Mouse (Mus musculus) liver, embryonic 14.5 days (tissue): Measurements from ENCODE around the gene Ric8b. TPM values are rescaled to one million over a fixed set of nuclear protein-coding genes. Genes with fewer than 3 reads are reported as not detected.

Experiments
- ATAC-seq: fragments of 200-750 bp; cut with Nextera tagmentation; 2 replicates; pipeline ENCODE4 v1.8.0; 2017; ENCODE audit warnings: moderate number of reproducible peaks, mild to moderate bottlenecking, moderate library complexity; ENCODE audit not compliant: insufficient read depth
- DNase-seq, 3 experiments: peaks; one replicate each; pipeline ENCODE4 v3.0.0-alpha.2; 2012 to 2013; ENCODE audit warnings: low read depth in 3 of 3, low spot score in 3 of 3
- H3K27ac ChIP-seq: fragments of 300-500 bp; sonication (generic); 2 replicates; pipeline ENCODE4 v1.5.1; 2014; ENCODE audit warnings: moderate library complexity, mild to moderate bottlenecking, control low read depth, inconsistent platforms
- H3K27me3 ChIP-seq: fragments of 300-500 bp; sonication (generic); 2 replicates; pipeline ENCODE4 v1.6.1; 2014; ENCODE audit warnings: mild to moderate bottlenecking, low read length, moderate library complexity; ENCODE audit not compliant: control insufficient read depth, insufficient read depth
- H3K36me3 ChIP-seq: fragments of 300-500 bp; sonication (generic); replicated peaks from 2 replicates; pipeline ENCODE4 v1.6.1; 2014; ENCODE audit warnings: low read depth; ENCODE audit not compliant: control insufficient read depth, insufficient read depth
- H3K4me1 ChIP-seq, 2 experiments: fragments of 200-500 bp in 1 of 2; fragments of 300-500 bp in 1 of 2; sonication (generic) in 1 of 2; replicated peaks; 2 replicates each; pipeline ENCODE4 v1.6.1; 2012 to 2014; ENCODE audit warnings: antibody characterized with exemption in 1 of 2, inconsistent platforms in 1 of 2, low read length in 1 of 2; ENCODE audit not compliant: control insufficient read depth in 2 of 2, insufficient read depth in 2 of 2
- H3K4me2 ChIP-seq: fragments of 300-500 bp; sonication (generic); 2 replicates; pipeline ENCODE4 v1.6.1; 2014; ENCODE audit warnings: low read depth, mild to moderate bottlenecking, control low read depth, moderate library complexity
- H3K4me3 ChIP-seq, 2 experiments: fragments of 200-500 bp in 1 of 2; fragments of 300-500 bp in 1 of 2; sonication (generic) in 1 of 2; 2 replicates each; pipeline ENCODE4 v1.5.1; 2012 to 2014; ENCODE audit warnings: low read depth in 2 of 2, low read length in 2 of 2, mild to moderate bottlenecking in 2 of 2, control low read depth in 1 of 2, inconsistent platforms in 1 of 2, moderate library complexity in 1 of 2; ENCODE audit not compliant: insufficient read depth in 1 of 2
- H3K9ac ChIP-seq: fragments of 300-500 bp; sonication (generic); replicated peaks from 2 replicates; pipeline ENCODE4 v1.6.1; 2014; ENCODE audit warnings: mild to moderate bottlenecking, control low read depth, moderate library complexity
- H3K9me3 ChIP-seq: fragments of 300-500 bp; sonication (generic); 2 replicates; pipeline ENCODE4 v1.6.1; 2016; ENCODE audit warnings: low read length, mixed read lengths; ENCODE audit not compliant: control insufficient read depth
- CTCF ChIP-seq: IDR thresholded peaks from 2 replicates; pipeline ENCODE4 v1.5.1; 2016; ENCODE audit warnings: antibody characterized with exemption, low read depth, control low read depth
- EP300 ChIP-seq: IDR thresholded peaks from 2 replicates; pipeline ENCODE4 v1.6.1; 2016; ENCODE audit warnings: antibody characterized with exemption, low read depth
- WGBS: fragments of 180-500 bp; shearing (Covaris S2); extraction: QIAGEN DNeasy Blood & Tissue Kit; methylation state at CpG from one replicate; pipeline ENCODE4 v1.1.7; 2014; ENCODE audit not compliant: insufficient replicate concordance; 5-methylcytosine and 5-hydroxymethylcytosine counted together
- polyA plus RNA-seq, 2 experiments: library from polyadenylated mRNA; depleted of rRNA in 1 of 2; stranded (reverse) in 1 of 2; unstranded in 1 of 2; fragments of >200 nt; fragmentation: Nextera tagmentation in 1 of 2; extraction: Ambion mirVana in 1 of 2; gene quantifications; 2 replicates each; pipeline versions ENCODE4 v1.2.1 to v1.2.3; 2012 to 2014

Ric8b gene
- polyA plus RNA-seq, 2 experiments: 2.6 to 4.5 TPM

DNA sequence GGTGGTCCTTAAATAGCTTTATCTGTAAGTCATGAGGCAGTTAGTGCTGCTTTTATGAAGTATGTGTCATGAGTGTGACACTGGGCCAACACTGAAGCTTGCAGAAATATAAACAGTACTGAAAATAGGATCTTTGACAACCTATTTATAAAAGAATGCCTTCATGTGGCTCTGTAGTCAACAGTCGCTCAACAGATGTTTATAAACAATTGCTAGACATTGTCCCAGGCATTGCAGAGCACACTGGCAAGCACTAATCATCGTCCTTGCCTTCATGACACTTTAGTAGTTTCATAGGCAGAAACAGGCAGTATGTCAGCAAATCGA, 32.2 kb downstream of the Ric8b start:
- Histone ChIP-seq H3K36me3 (peaks cover 11% of the 10 kb centered on the region), H3K4me1 (peaks cover 0 to 4% of the 10 kb centered on the region in 2 experiments; a peak in 1 of 4 replicates), H3K4me2 (no peak overlapping the region), H3K9me3 (no peaks in the 10 kb centered on the region), H3K27me3 (no peaks in the 10 kb centered on the region), H3K27ac (no peak overlapping the region), H3K4me3 (no peak overlapping the region), H3K9ac (no peak overlapping the region)
- DNase-seq (no peak), ATAC-seq (no peak)
- no peak for TF ChIP-seq EP300
- WGBS: 74% methylated on average over 3 of the region's 3 CpGs

GRCm38 (mm10) chr10:84950384-84950783, 33.0 kb downstream of the Ric8b start:
- Histone ChIP-seq H3K36me3 (peaks cover 11% of the 10 kb centered on the region), H3K27me3 (no peaks in the 10 kb centered on the region), H3K4me1 (peaks cover 0 to 5% of the 10 kb centered on the region in 2 experiments; a peak in 1 of 4 replicates), H3K4me2 (no peak overlapping the region), H3K4me3 (no peak overlapping the region), H3K9ac (no peak overlapping the region), H3K27ac (no peak overlapping the region), H3K9me3 (no peaks in the 10 kb centered on the region)
- 63% methylated on average over 4 of the region's 4 CpGs for WGBS
- DNase-seq (no peak), ATAC-seq (no peak)
- TF ChIP-seq CTCF (no peak), EP300 (no peak)

DNA sequence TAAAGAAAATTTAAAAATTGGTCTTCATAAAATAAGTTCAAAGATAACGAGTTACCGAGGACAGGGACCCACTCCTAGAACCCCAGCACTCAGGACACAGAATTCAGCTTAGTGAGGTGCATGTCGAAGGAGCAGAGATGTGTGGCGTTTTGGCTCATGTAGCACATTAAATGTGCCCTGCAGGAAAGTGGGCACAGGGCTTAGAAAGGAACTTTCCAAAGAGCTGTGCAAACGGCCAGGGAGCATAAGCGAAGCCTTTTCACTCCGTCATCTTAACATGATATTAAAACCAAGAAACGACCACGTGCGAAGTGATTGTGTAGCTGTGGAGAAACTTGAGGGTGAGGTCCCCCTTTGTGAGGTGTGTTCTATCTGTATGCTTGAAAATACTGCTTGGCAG, 36.8 kb downstream of the Ric8b start:
- no peak overlapping the region for H3K4me2 ChIP-seq
- H3K9me3 ChIP-seq: no peaks in the 10 kb centered on the region
- no peak for DNase-seq
- no peak for ATAC-seq
- H3K4me3 ChIP-seq: no peak overlapping the region
- no peak overlapping the region for H3K27ac ChIP-seq
- no peak overlapping the region for H3K9ac ChIP-seq
- TF ChIP-seq CTCF: no peak
- no peak for TF ChIP-seq EP300
- no peaks in the 10 kb centered on the region for H3K27me3 ChIP-seq
- no peaks in the 10 kb centered on the region for H3K36me3 ChIP-seq
- 82% methylated on average over 10 of the region's 10 CpGs for WGBS
- peaks cover 0 to 12% of the 10 kb centered on the region in 2 experiments; a peak in 2 of 4 replicates for H3K4me1 ChIP-seq

DNA sequence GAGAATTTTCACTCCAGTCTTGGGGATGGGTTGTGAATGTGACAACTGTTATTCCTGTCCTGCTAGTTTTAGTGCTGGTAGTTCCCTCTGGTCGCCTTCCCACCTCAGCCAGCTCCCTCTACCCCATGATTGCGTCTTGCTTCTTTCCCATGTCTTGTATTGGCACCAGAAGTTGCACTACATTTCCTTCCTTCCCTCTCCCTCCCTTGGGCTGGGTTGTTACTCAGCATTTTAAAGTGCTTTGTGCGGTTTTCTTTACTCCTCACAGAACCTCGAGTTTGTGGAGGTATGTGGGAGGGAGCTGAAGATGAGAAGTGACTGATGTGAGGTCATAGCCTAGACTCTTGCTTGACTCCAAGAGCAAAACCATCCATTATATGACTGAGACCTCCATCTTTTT, 38.8 kb downstream of the Ric8b start:
- H3K9me3 ChIP-seq: no peaks in the 10 kb centered on the region
- H3K9ac ChIP-seq: no peak overlapping the region
- H3K4me2 ChIP-seq: no peak overlapping the region
- no peaks in the 10 kb centered on the region for H3K36me3 ChIP-seq
- 36% methylated on average over 4 of the region's 4 CpGs for WGBS
- no peak overlapping the region for H3K27ac ChIP-seq
- TF ChIP-seq EP300: no peak
- TF ChIP-seq CTCF: no peak
- no peaks in the 10 kb centered on the region for H3K27me3 ChIP-seq
- peaks cover 0 to 12% of the 10 kb centered on the region in 2 experiments; a peak in 2 of 4 replicates for H3K4me1 ChIP-seq
- DNase-seq: no peak
- no peak for ATAC-seq
- no peak overlapping the region for H3K4me3 ChIP-seq

DNA sequence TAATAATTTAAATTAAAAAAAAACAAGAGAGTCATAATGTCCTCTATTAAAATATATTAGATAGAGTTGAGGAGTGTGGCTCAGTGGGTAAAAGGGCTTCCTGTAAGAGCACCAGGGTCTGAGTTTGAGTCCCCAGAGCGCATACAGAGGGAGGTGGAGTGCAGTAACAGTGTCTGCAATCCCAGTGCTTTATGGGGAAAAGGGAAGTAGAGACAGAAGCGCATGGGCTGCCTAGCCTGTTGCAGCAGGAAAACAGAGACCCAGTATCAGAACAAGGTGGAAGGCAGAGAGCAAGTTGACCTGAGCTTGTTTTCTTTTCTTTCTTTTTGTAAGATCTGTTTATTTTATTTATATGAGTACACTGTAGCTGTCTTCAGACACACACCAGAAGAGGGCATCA, 41.2 kb downstream of the Ric8b start:
- no peak overlapping the region for H3K27ac ChIP-seq
- H3K9me3 ChIP-seq: no peaks in the 10 kb centered on the region
- H3K4me2 ChIP-seq: no peak overlapping the region
- H3K4me1 ChIP-seq: peaks cover 0 to 8% of the 10 kb centered on the region in 2 experiments; a peak in 2 of 4 replicates
- DNase-seq (no peak), ATAC-seq (no peak)
- H3K36me3 ChIP-seq: no peaks in the 10 kb centered on the region
- H3K9ac ChIP-seq: no peak overlapping the region
- WGBS: 62% methylated on average over 2 of the region's 2 CpGs
- H3K4me3 ChIP-seq: no peak overlapping the region
- TF ChIP-seq EP300 (no peak), CTCF (no peak)
- H3K27me3 ChIP-seq: no peaks in the 10 kb centered on the region
